Mouse (Mus musculus): ENCODE data around the gene Tln1. TPM values are rescaled to one million over a fixed set of nuclear protein-coding genes. Genes with fewer than 3 reads are reported as not detected.

The Tln1 gene
- polyA plus RNA-seq, 1 experiment from 2014 or later, result 41.6 TPM

DNA sequence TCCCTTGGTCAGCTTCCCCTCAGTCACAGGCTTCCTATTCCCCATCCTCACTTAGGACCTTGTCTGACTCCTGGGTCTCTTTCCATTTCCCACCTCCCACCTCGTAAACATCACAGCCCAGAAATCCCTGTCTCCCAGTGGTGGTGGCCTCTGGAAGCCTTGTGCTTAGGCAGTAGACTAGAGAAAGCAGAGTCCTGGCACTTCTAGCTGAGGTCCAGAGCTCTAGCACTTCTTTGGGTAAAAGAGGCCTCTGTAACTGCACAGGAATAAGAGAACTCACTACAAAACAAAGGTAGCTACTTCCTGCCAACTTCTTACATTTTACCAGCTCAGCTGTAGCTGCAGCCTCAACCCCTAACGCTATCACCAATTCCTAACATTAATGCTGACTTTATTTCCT, 1.5 kb downstream of the Tln1 start:
- peaks cover 2% of the 10 kb centered on the region; the same call in 1 of the 2 replicates for H3K4me1 ChIP-seq (replicated peaks; ENCODE audit: control insufficient read depth, insufficient read depth, low read length)
- H3K9me3 ChIP-seq (ENCODE audit: control insufficient read depth), result no peaks in the 10 kb centered on the region
- H3K4me2 ChIP-seq (replicated peaks; ENCODE audit: low read depth), result peak overlapping the region; percentile 72
- no peak for TF ChIP-seq CTCF (IDR thresholded peaks at IDR 0.05; ENCODE audit: low read depth)
- no peaks in the 10 kb centered on the region for H3K27me3 ChIP-seq (replicated peaks; ENCODE audit: control insufficient read depth, insufficient read depth, low read length)
- peak overlapping the region; percentile 87 for H3K9ac ChIP-seq (ENCODE audit: low read depth, low read length)
- 10% methylated on average over 2 of the region's 2 CpGs for WGBS
- peak overlapping the region; percentile 36; the same call in 1 of the 2 replicates for H3K27ac ChIP-seq (ENCODE audit: low read depth, low read length)
- peak overlapping the region; percentile 81 for H3K4me3 ChIP-seq (ENCODE audit: low read depth, low read length)
- peaks cover 24% of the 10 kb centered on the region for H3K36me3 ChIP-seq (ENCODE audit: control insufficient read depth, insufficient read depth)
- ATAC-seq, result no peak

- 29% methylated on average over 6 of the region's 6 CpGs for WGBS
- H3K36me3 ChIP-seq (ENCODE audit: control insufficient read depth, insufficient read depth), result peaks cover 24% of the 10 kb centered on the region
- no peak for ATAC-seq
- no peak overlapping the region; the same call in 1 of the 2 replicates for H3K27ac ChIP-seq (ENCODE audit: low read depth, low read length)
- TF ChIP-seq CTCF (IDR thresholded peaks at IDR 0.05; ENCODE audit: low read depth), result no peak
- H3K4me1 ChIP-seq (replicated peaks; ENCODE audit: control insufficient read depth, insufficient read depth, low read length), result peaks cover 2% of the 10 kb centered on the region; the same call in 1 of the 2 replicates
- peak overlapping the region; percentile 81 for H3K4me3 ChIP-seq (ENCODE audit: low read depth, low read length)
- no peaks in the 10 kb centered on the region for H3K27me3 ChIP-seq (replicated peaks; ENCODE audit: control insufficient read depth, insufficient read depth, low read length)
- no peaks in the 10 kb centered on the region for H3K9me3 ChIP-seq (ENCODE audit: control insufficient read depth)
- H3K9ac ChIP-seq (ENCODE audit: low read depth, low read length), result no peak overlapping the region
- peak overlapping the region; percentile 72 for H3K4me2 ChIP-seq (replicated peaks; ENCODE audit: low read depth)
Measured at GRCm38 (mm10) chr4:43560243-43560611, 2.3 kb downstream of the Tln1 start.

GRCm38 (mm10) chr4:43559519-43560242, 2.8 kb downstream of the Tln1 start:
- no peak for TF ChIP-seq CTCF (IDR thresholded peaks at IDR 0.05; ENCODE audit: low read depth)
- peak overlapping the region; percentile 37; the same call in 1 of the 2 replicates for H3K27ac ChIP-seq (ENCODE audit: low read depth, low read length)
- ATAC-seq, result no peak
- no peaks in the 10 kb centered on the region for H3K27me3 ChIP-seq (replicated peaks; ENCODE audit: control insufficient read depth, insufficient read depth, low read length)
- H3K36me3 ChIP-seq (ENCODE audit: control insufficient read depth, insufficient read depth), result peaks cover 24% of the 10 kb centered on the region
- H3K9ac ChIP-seq (ENCODE audit: low read depth, low read length), result no peak overlapping the region
- 65% methylated on average over 13 of the region's 13 CpGs for WGBS
- no peaks in the 10 kb centered on the region for H3K9me3 ChIP-seq (ENCODE audit: control insufficient read depth)
- H3K4me2 ChIP-seq (replicated peaks; ENCODE audit: low read depth), result peak overlapping the region; percentile 72
- H3K4me1 ChIP-seq (replicated peaks; ENCODE audit: control insufficient read depth, insufficient read depth, low read length), result peaks cover 2% of the 10 kb centered on the region; the same call in 1 of the 2 replicates
- peak overlapping the region; percentile 81 for H3K4me3 ChIP-seq (ENCODE audit: low read depth, low read length)

DNA sequence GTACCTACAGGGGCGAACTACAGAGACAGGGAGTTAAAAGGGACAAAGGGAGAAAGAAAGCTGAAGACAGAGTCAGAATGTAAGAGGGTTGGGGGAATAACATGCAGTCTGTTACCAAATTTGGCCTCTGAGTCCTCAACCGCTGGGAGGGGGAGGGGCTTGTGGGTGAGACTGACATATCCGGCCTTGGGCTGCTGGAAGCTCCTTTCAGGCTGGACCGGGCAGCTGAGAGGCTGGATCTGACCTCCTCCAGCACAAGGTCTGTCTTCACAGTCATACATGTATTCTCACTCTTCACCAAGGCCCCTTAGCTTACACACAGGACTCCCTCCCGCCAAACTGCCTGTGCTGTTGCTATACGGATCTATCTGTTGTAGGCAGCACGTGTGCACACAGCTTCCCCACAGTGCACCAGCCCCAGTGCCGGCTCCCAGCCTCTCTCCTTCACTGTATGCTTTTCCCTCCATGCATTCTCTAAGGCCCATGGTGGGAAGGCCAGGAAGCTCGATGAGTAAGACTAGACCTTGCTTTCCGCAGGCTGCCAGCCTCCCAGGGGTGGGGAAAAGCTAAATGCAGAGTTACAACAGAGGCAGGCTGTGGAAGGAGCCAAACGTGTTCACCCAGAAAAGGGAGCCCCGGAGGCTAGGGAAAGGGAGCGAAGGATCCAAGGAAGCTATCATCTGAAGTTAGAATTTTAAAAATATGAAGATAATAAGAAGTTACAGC, 3.7 kb downstream of the Tln1 start:
- Histone ChIP-seq H3K4me1 (replicated peaks; ENCODE audit: control insufficient read depth, insufficient read depth, low read length) (peaks cover 2% of the 10 kb centered on the region; the same call in 1 of the 2 replicates), H3K4me3 (ENCODE audit: low read depth, low read length) (0 out of 2 replicates have a peak overlapping the region, but pooled peaks have one; percentile 10), H3K36me3 (ENCODE audit: control insufficient read depth, insufficient read depth) (peaks cover 31% of the 10 kb centered on the region), H3K27me3 (replicated peaks; ENCODE audit: control insufficient read depth, insufficient read depth, low read length) (no peaks in the 10 kb centered on the region), H3K9ac (ENCODE audit: low read depth, low read length) (peak overlapping the region; percentile 31; the same call in 1 of the 2 replicates), H3K27ac (ENCODE audit: low read depth, low read length) (peak overlapping the region; percentile 61), H3K4me2 (replicated peaks; ENCODE audit: low read depth) (peak overlapping the region; percentile 72), H3K9me3 (ENCODE audit: control insufficient read depth) (no peaks in the 10 kb centered on the region)
- WGBS, result 26% methylated on average over 13 of the region's 13 CpGs
- no peak for ATAC-seq
- no peak for TF ChIP-seq CTCF (IDR thresholded peaks at IDR 0.05; ENCODE audit: low read depth)

DNA sequence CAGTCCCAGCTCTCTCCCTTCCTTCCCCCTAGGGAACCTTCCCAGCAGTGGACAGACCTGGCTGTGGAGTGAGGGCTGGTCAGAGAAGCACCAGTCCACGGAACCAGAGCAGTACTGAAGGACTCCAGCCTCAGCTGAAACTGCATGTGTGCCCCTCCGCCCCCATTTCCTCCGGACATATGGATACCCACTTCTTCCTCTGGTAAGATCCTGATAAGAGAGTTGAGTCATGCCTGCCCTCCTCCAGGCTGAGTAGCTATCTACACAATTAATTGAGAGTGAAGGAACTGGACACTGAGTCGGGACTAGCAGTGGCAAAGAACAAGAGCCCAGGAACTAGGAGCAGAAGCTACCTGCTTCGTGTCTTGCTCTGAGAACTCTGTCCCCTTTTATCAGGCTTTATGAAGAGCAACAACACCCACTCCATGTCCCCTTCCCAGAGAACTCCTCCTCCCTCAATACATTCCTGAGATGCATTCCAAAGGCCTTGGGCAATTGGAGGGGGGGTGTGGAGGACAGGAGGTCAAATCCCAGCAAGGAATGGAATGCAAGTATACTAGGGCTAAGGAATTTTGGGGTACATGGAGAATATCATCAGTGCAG, 4.4 kb downstream of the Tln1 start:
- no peak for ATAC-seq

DNA sequence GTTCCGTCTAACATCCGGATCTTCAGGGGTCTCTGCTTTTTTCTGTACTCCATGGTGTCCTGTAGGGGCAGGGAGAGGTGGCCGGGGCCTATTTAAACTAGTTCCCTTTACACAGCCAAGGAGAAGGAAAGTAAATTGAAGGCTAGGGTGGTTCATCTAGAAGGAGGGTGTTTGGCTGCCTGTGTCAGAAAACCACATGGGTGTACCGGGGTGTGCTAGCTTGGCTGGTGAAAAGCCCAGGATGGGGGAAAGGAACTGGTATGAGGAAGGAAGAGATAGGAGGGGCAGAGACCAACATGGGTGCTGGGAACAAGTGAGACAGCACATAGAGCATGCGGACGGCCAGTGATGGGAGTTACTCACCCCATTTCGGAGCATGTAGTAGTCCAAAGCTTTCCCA, 6.6 kb downstream of the Tln1 start:
- no peak overlapping the region for H3K9ac ChIP-seq (ENCODE audit: low read depth, low read length)
- H3K36me3 ChIP-seq (ENCODE audit: control insufficient read depth, insufficient read depth), result peaks cover 60% of the 10 kb centered on the region
- peaks cover 2% of the 10 kb centered on the region; the same call in 1 of the 2 replicates for H3K4me1 ChIP-seq (replicated peaks; ENCODE audit: control insufficient read depth, insufficient read depth, low read length)
- 90% methylated on average over 7 of the region's 7 CpGs for WGBS
- no peak overlapping the region for H3K4me3 ChIP-seq (ENCODE audit: low read depth, low read length)
- no peaks in the 10 kb centered on the region for H3K27me3 ChIP-seq (replicated peaks; ENCODE audit: control insufficient read depth, insufficient read depth, low read length)
- no peaks in the 10 kb centered on the region for H3K9me3 ChIP-seq (ENCODE audit: control insufficient read depth)
- H3K4me2 ChIP-seq (replicated peaks; ENCODE audit: low read depth), result no peak overlapping the region
- TF ChIP-seq CTCF (IDR thresholded peaks at IDR 0.05; ENCODE audit: low read depth), result no peak
- H3K27ac ChIP-seq (ENCODE audit: low read depth, low read length), result no peak overlapping the region
- no peak for ATAC-seq

More for the DNA sequence above, 4.4 kb downstream of the Tln1 start:
- Histone ChIP-seq H3K9ac (ENCODE audit: low read depth, low read length) (no peak overlapping the region), H3K36me3 (ENCODE audit: control insufficient read depth, insufficient read depth) (peaks cover 38% of the 10 kb centered on the region), H3K9me3 (ENCODE audit: control insufficient read depth) (no peaks in the 10 kb centered on the region), H3K27ac (ENCODE audit: low read depth, low read length) (peak overlapping the region; percentile 61; the same call in 1 of the 2 replicates), H3K4me1 (replicated peaks; ENCODE audit: control insufficient read depth, insufficient read depth, low read length) (peaks cover 2% of the 10 kb centered on the region; the same call in 1 of the 2 replicates), H3K27me3 (replicated peaks; ENCODE audit: control insufficient read depth, insufficient read depth, low read length) (no peaks in the 10 kb centered on the region), H3K4me3 (ENCODE audit: low read depth, low read length) (0 out of 2 replicates have a peak overlapping the region, but pooled peaks have one; percentile 10), H3K4me2 (replicated peaks; ENCODE audit: low read depth) (peak overlapping the region; percentile 72)
- no peak for TF ChIP-seq CTCF (IDR thresholded peaks at IDR 0.05; ENCODE audit: low read depth)
- WGBS, result 24% methylated on average over 5 of the region's 5 CpGs

Measured in intestine, postnatal 0 days (tissue).